Mouse (Mus musculus) embryo, embryonic 9.5 days (tissue): ENCODE measurements around the gene Ctbp1.
A peak's percentile ranks its signal among the peaks of the same experiment; 100 is the strongest.

Experiments
- DNase-seq: peaks from one replicate; pipeline ENCODE4 v3.0.0-alpha.2; 2017; ENCODE audit errors: extremely low spot score

Gene Ctbp1

GRCm38 (mm10) chr5:33274953-33275454 lies at the start of gene Ctbp1:
Gene Ctbp1, minus strand, starts transcription at chr5:33274994.
- DNase-seq = peak; percentile 97

- no peak for DNase-seq
Measured at GRCm38 (mm10) chr5:33324491-33324890, 49.7 kb upstream of the Ctbp1 start.

GRCm38 (mm10) chr5:33312192-33312591 lies 37.4 kb upstream of the Ctbp1 start:
- no peak for DNase-seq

GRCm38 (mm10) chr5:33310704-33311462 lies 36.1 kb upstream of the Ctbp1 start:
- DNase-seq = no peak

GRCm38 (mm10) chr5:33301801-33302200 lies 27.0 kb upstream of the Ctbp1 start:
- no peak for DNase-seq

- no peak for DNase-seq
Measured at GRCm38 (mm10) chr5:33297164-33297563, 22.4 kb upstream of the Ctbp1 start.

GRCm38 (mm10) chr5:33293796-33294430 lies 19.1 kb upstream of the Ctbp1 start:
- no peak for DNase-seq

GRCm38 (mm10) chr5:33283951-33284350 lies 9.2 kb upstream of the Ctbp1 start:
- no peak for DNase-seq

GRCm38 (mm10) chr5:33281428-33281827 lies 6.6 kb upstream of the Ctbp1 start:
- no peak for DNase-seq

- DNase-seq = no peak
Measured at GRCm38 (mm10) chr5:33278950-33279349, 4.2 kb upstream of the Ctbp1 start.

- no peak for DNase-seq
Measured at GRCm38 (mm10) chr5:33277286-33277685, 2.5 kb upstream of the Ctbp1 start.

GRCm38 (mm10) chr5:33275754-33276153 lies 960 bp upstream of the Ctbp1 start:
- DNase-seq = no peak

GRCm38 (mm10) chr5:33274085-33274952 lies 475 bp downstream of the Ctbp1 start:
- DNase-seq = peak; percentile 96

- no peak for DNase-seq
Measured at GRCm38 (mm10) chr5:33273777-33274084, 1.1 kb downstream of the Ctbp1 start.

- no peak for DNase-seq
Measured at GRCm38 (mm10) chr5:33272845-33273776, 1.7 kb downstream of the Ctbp1 start.

GRCm38 (mm10) chr5:33272146-33272545 lies 2.6 kb downstream of the Ctbp1 start:
- DNase-seq = no peak

GRCm38 (mm10) chr5:33270568-33270967 lies 4.2 kb downstream of the Ctbp1 start:
- DNase-seq = peak; percentile 81

GRCm38 (mm10) chr5:33254416-33254815 lies 20.4 kb downstream of the Ctbp1 start:
- no peak for DNase-seq

GRCm38 (mm10) chr5:33248186-33248585 lies 26.6 kb downstream of the Ctbp1 start:
- no peak for DNase-seq

- no peak for DNase-seq
Measured at GRCm38 (mm10) chr5:33247387-33247786, 27.4 kb downstream of the Ctbp1 start.

GRCm38 (mm10) chr5:33245701-33246100 lies 29.1 kb downstream of the Ctbp1 start:
- DNase-seq = no peak
